In the genomic region with DNA sequence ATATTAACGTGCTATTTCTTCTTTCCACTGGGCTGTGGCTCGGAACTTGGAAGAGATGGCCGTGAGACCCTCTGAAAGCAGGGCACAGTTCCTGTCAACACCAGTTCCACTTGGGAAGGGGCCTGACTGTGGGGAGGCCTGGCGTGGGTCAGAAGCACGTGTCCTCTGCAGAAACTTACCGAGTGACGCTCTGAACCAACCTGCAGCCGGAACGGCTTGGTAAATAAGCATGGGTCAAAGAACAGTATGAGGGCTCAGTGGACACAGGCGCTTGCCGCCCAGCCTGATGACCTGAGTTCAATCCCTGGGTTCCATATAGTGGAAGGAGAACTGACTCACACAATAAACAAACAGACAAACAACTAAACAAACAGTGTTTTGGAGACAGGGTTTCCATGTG, we compare ENCODE assay signal across 15 mouse cellular contexts.
"Had no signal": no experiment of that assay in that cellular context is flagged by ENCODE, and none has a peak within 500 bp of the region (broad histone marks: within the 10 kb centered on the region; RNA-seq: fewer than 3 reads in every experiment).

No protein-coding gene starts in this region.

- H3K4me3 ChIP-seq: limb, embryonic 15.5 days; liver, embryonic 15.5 days; neural tube, embryonic 13.5 days; stomach, embryonic 15.5 days had no signal

- H3K27me3 ChIP-seq: limb, embryonic 15.5 days; neural tube, embryonic 13.5 days; stomach, embryonic 15.5 days had no signal

- H3K36me3 ChIP-seq: limb, embryonic 15.5 days; liver, embryonic 15.5 days; neural tube, embryonic 13.5 days; stomach, embryonic 15.5 days had no signal

- H3K27ac ChIP-seq: kidney, postnatal 0 days; limb, embryonic 15.5 days; liver, embryonic 15.5 days; neural tube, embryonic 13.5 days; stomach, embryonic 15.5 days had no signal

- DNase-seq: kidney, adult 11 months; kidney, postnatal 36 days; layer of hippocampus, adult 9-11 months; layer of hippocampus, postnatal 36 days; lung, embryonic 14.5 days; lung, postnatal 10 days; lung, postnatal 4 days; retina, postnatal 1 day; thymus, postnatal 36 days had no signal

- H3K4me1 ChIP-seq: limb, embryonic 15.5 days; neural tube, embryonic 13.5 days had no signal

- H3K9me3 ChIP-seq: limb, embryonic 15.5 days; liver, embryonic 15.5 days; neural tube, embryonic 13.5 days; stomach, embryonic 15.5 days had no signal

- H3K4me2 ChIP-seq: limb, embryonic 15.5 days; liver, embryonic 15.5 days; lung, embryonic 14.5 days; midbrain, embryonic 11.5 days; neural tube, embryonic 13.5 days; stomach, embryonic 15.5 days had no signal

- H3K9ac ChIP-seq: limb, embryonic 15.5 days; liver, embryonic 15.5 days; lung, embryonic 14.5 days; neural tube, embryonic 13.5 days; stomach, embryonic 15.5 days had no signal
